Mouse (Mus musculus): ENCODE results near the gene Srp9. TPM values are rescaled to one million over a fixed set of nuclear protein-coding genes. Genes with fewer than 3 reads are reported as not detected.

The Srp9 gene
- polyA plus RNA-seq, 1 experiment = 33.9 TPM

GRCm38 (mm10) chr1:182138172-182138571, 13.6 kb downstream of the Srp9 start:
- TF ChIP-seq POLR2A (IDR thresholded peaks at IDR 0.05; ENCODE audit: borderline replicate concordance, extremely low read depth, low read depth, low read length) = no peak
- TF ChIP-seq CTCF (IDR thresholded peaks at IDR 0.05; ENCODE audit: insufficient read depth, low read length) = no peak
- Histone ChIP-seq H3K4me1 (ENCODE audit: control insufficient read depth, insufficient read depth, low read length) (no peaks in the 10 kb centered on the region), H3K4me3 (replicated peaks; ENCODE audit: extremely low read depth, low read depth, low read length) (no peak overlapping the region)
- no peak for DNase-seq
- WGBS = 78% methylated on average over 8 of the region's 8 CpGs

- H3K4me1 ChIP-seq (ENCODE audit: control insufficient read depth, insufficient read depth, low read length) = no peaks in the 10 kb centered on the region
- no peak for TF ChIP-seq CTCF (IDR thresholded peaks at IDR 0.05; ENCODE audit: insufficient read depth, low read length)
- TF ChIP-seq POLR2A (IDR thresholded peaks at IDR 0.05; ENCODE audit: borderline replicate concordance, extremely low read depth, low read depth, low read length) = no peak
- H3K4me3 ChIP-seq (replicated peaks; ENCODE audit: extremely low read depth, low read depth, low read length) = no peak overlapping the region
- WGBS = 37% methylated on average over 9 of the region's 9 CpGs
- no peak for DNase-seq
Measured at GRCm38 (mm10) chr1:182139937-182140336, 15.4 kb downstream of the Srp9 start.

- peak; percentile 83 for DNase-seq
- TF ChIP-seq CTCF (IDR thresholded peaks at IDR 0.05; ENCODE audit: insufficient read depth, low read length) = peak; percentile 82
- TF ChIP-seq POLR2A (IDR thresholded peaks at IDR 0.05; ENCODE audit: borderline replicate concordance, extremely low read depth, low read depth, low read length) = no peak
- WGBS = 2% methylated on average over 6 of the region's 6 CpGs
Measured at GRCm38 (mm10) chr1:182140370-182140769, 15.8 kb downstream of the Srp9 start.

GRCm38 (mm10) chr1:182142725-182143124, 18.2 kb downstream of the Srp9 start:
- Histone ChIP-seq H3K4me3 (replicated peaks; ENCODE audit: extremely low read depth, low read depth, low read length) (no peak overlapping the region), H3K4me1 (ENCODE audit: control insufficient read depth, insufficient read depth, low read length) (no peaks in the 10 kb centered on the region)
- TF ChIP-seq CTCF (IDR thresholded peaks at IDR 0.05; ENCODE audit: insufficient read depth, low read length) = no peak
- WGBS = 94% methylated on average over 13 of the region's 13 CpGs
- no peak for DNase-seq

More at GRCm38 (mm10) chr1:182140370-182140769, 15.8 kb downstream of the Srp9 start:
- no peaks in the 10 kb centered on the region for H3K4me1 ChIP-seq (ENCODE audit: control insufficient read depth, insufficient read depth, low read length)
- no peak overlapping the region for H3K4me3 ChIP-seq (replicated peaks; ENCODE audit: extremely low read depth, low read depth, low read length)

GRCm38 (mm10) chr1:182143288-182143687, 18.8 kb downstream of the Srp9 start:
- peak; percentile 39; the same call in 1 of the 2 replicates for TF ChIP-seq CTCF (IDR thresholded peaks at IDR 0.05; ENCODE audit: insufficient read depth, low read length)
- TF ChIP-seq POLR2A (IDR thresholded peaks at IDR 0.05; ENCODE audit: borderline replicate concordance, extremely low read depth, low read depth, low read length) = no peak
- DNase-seq = no peak
- 66% methylated on average over 8 of the region's 8 CpGs for WGBS

GRCm38 (mm10) chr1:182145546-182145945, 21.0 kb downstream of the Srp9 start:
- no peak for DNase-seq
- H3K4me3 ChIP-seq (replicated peaks; ENCODE audit: extremely low read depth, low read depth, low read length) = no peak overlapping the region
- TF ChIP-seq CTCF (IDR thresholded peaks at IDR 0.05; ENCODE audit: insufficient read depth, low read length) (no peak), POLR2A (IDR thresholded peaks at IDR 0.05; ENCODE audit: borderline replicate concordance, extremely low read depth, low read depth, low read length) (no peak)
- no peaks in the 10 kb centered on the region for H3K4me1 ChIP-seq (ENCODE audit: control insufficient read depth, insufficient read depth, low read length)
- WGBS = 56% methylated on average over 5 of the region's 5 CpGs

More at GRCm38 (mm10) chr1:182143288-182143687, 18.8 kb downstream of the Srp9 start:
- Histone ChIP-seq H3K4me1 (ENCODE audit: control insufficient read depth, insufficient read depth, low read length) (no peaks in the 10 kb centered on the region), H3K4me3 (replicated peaks; ENCODE audit: extremely low read depth, low read depth, low read length) (no peak overlapping the region)

GRCm38 (mm10) chr1:182148864-182149514, 24.5 kb downstream of the Srp9 start:
- TF ChIP-seq POLR2A (IDR thresholded peaks at IDR 0.05; ENCODE audit: borderline replicate concordance, extremely low read depth, low read depth, low read length) = no peak
- no peak for TF ChIP-seq CTCF (IDR thresholded peaks at IDR 0.05; ENCODE audit: insufficient read depth, low read length)
- Histone ChIP-seq H3K4me3 (replicated peaks; ENCODE audit: extremely low read depth, low read depth, low read length) (no peak overlapping the region), H3K4me1 (ENCODE audit: control insufficient read depth, insufficient read depth, low read length) (no peaks in the 10 kb centered on the region)
- DNase-seq = no peak
- WGBS = 45% methylated on average over 7 of the region's 7 CpGs

GRCm38 (mm10) chr1:182149966-182150365, 25.4 kb downstream of the Srp9 start:
- WGBS = 90% methylated on average over 2 of the region's 2 CpGs
- no peak for DNase-seq
- peak; percentile 40 for TF ChIP-seq CTCF (IDR thresholded peaks at IDR 0.05; ENCODE audit: insufficient read depth, low read length)
- no peak for TF ChIP-seq POLR2A (IDR thresholded peaks at IDR 0.05; ENCODE audit: borderline replicate concordance, extremely low read depth, low read depth, low read length)
- no peaks in the 10 kb centered on the region for H3K4me1 ChIP-seq (ENCODE audit: control insufficient read depth, insufficient read depth, low read length)
- H3K4me3 ChIP-seq (replicated peaks; ENCODE audit: extremely low read depth, low read depth, low read length) = no peak overlapping the region

GRCm38 (mm10) chr1:182157734-182158133, 33.2 kb downstream of the Srp9 start:
- TF ChIP-seq CTCF (IDR thresholded peaks at IDR 0.05; ENCODE audit: insufficient read depth, low read length) (no peak), POLR2A (IDR thresholded peaks at IDR 0.05; ENCODE audit: borderline replicate concordance, extremely low read depth, low read depth, low read length) (no peak)
- H3K4me1 ChIP-seq (ENCODE audit: control insufficient read depth, insufficient read depth, low read length) = peaks cover 2% of the 10 kb centered on the region
- DNase-seq = no peak
- WGBS = 68% methylated on average over 4 of the region's 4 CpGs
- no peak overlapping the region for H3K4me3 ChIP-seq (replicated peaks; ENCODE audit: extremely low read depth, low read depth, low read length)

- Histone ChIP-seq H3K4me3 (replicated peaks; ENCODE audit: extremely low read depth, low read depth, low read length) (no peak overlapping the region), H3K4me1 (ENCODE audit: control insufficient read depth, insufficient read depth, low read length) (peaks cover 4% of the 10 kb centered on the region)
- DNase-seq = no peak
- TF ChIP-seq POLR2A (IDR thresholded peaks at IDR 0.05; ENCODE audit: borderline replicate concordance, extremely low read depth, low read depth, low read length) (no peak), CTCF (IDR thresholded peaks at IDR 0.05; ENCODE audit: insufficient read depth, low read length) (no peak)
- WGBS = 86% methylated on average over 3 of the region's 3 CpGs
Measured at GRCm38 (mm10) chr1:182159575-182159974, 35.0 kb downstream of the Srp9 start.

Data from lung, adult 2 months (tissue).